Mouse (Mus musculus): ENCODE measurements around the gene Phf11b. TPM values are rescaled to one million over a fixed set of nuclear protein-coding genes. Genes with fewer than 3 reads are reported as not detected.
"Not testable (repeated sequence)": the region's sequence is repeated elsewhere in the genome, so short reads cannot be mapped to it uniquely, and the experiment has no call there.

Phf11b gene
- polyA plus RNA-seq, 1 experiment from 2014 or later: 0.32 TPM

DNA sequence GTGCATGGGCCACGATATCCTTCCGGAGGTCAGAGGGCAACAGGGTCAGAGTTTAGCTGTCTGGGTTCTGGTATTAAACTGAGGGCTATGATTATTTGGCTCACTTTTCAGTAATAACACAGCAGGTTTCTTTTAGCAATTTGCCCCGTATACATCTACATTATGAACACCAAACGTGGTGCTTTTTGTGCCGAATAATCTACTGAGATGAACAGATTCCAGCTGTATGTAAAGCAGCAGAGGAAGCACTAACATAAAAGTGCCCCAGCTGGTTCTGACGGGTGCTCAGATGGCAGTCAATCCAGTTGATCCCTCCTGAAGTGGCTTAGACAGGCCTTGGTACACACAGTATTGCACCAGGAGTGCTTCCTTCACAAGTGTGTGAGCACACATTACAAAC is 21.2 kb downstream of the Phf11b start:
- not testable (repeated sequence) for H3K27ac ChIP-seq (ENCODE audit: low read depth, low read length); H3K9me3 ChIP-seq (ENCODE audit: control insufficient read depth, low read length); H3K4me1 ChIP-seq (ENCODE audit: control insufficient read depth, insufficient read depth, low read length); H3K9ac ChIP-seq (ENCODE audit: low read length); H3K4me2 ChIP-seq (ENCODE audit: low read depth); H3K36me3 ChIP-seq (ENCODE audit: control insufficient read depth, insufficient read depth, low read length); H3K4me3 ChIP-seq (ENCODE audit: low read depth, low read length); H3K27me3 ChIP-seq (ENCODE audit: control insufficient read depth, insufficient read depth, low read length); ATAC-seq (ENCODE audit: insufficient read depth, low FRiP score, low TSS enrichment); DNase-seq (ENCODE audit: low spot score)
- 87% methylated on average over 6 of the region's 6 CpGs for WGBS

GRCm38 (mm10) chr14:59319036-59319435 is 22.1 kb downstream of the Phf11b start:
- 91% methylated on average over 3 of the region's 3 CpGs for WGBS
- H3K36me3 ChIP-seq (ENCODE audit: control insufficient read depth, insufficient read depth, low read length); DNase-seq (ENCODE audit: low spot score); H3K4me3 ChIP-seq (ENCODE audit: low read depth, low read length); H3K4me1 ChIP-seq (ENCODE audit: control insufficient read depth, insufficient read depth, low read length); H3K27me3 ChIP-seq (ENCODE audit: control insufficient read depth, insufficient read depth, low read length); H3K9ac ChIP-seq (ENCODE audit: low read length); H3K27ac ChIP-seq (ENCODE audit: low read depth, low read length); ATAC-seq (ENCODE audit: insufficient read depth, low FRiP score, low TSS enrichment); H3K4me2 ChIP-seq (ENCODE audit: low read depth); H3K9me3 ChIP-seq (ENCODE audit: control insufficient read depth, low read length): not testable (repeated sequence)

- H3K4me3 ChIP-seq (ENCODE audit: low read depth, low read length); H3K9me3 ChIP-seq (ENCODE audit: control insufficient read depth, low read length); H3K4me2 ChIP-seq (ENCODE audit: low read depth); H3K4me1 ChIP-seq (ENCODE audit: control insufficient read depth, insufficient read depth, low read length); DNase-seq (ENCODE audit: low spot score); H3K9ac ChIP-seq (ENCODE audit: low read length); H3K36me3 ChIP-seq (ENCODE audit: control insufficient read depth, insufficient read depth, low read length); H3K27ac ChIP-seq (ENCODE audit: low read depth, low read length); H3K27me3 ChIP-seq (ENCODE audit: control insufficient read depth, insufficient read depth, low read length); ATAC-seq (ENCODE audit: insufficient read depth, low FRiP score, low TSS enrichment): not testable (repeated sequence)
- WGBS: 74% methylated on average over 1 of the region's 1 CpGs
Measured at GRCm38 (mm10) chr14:59297391-59297790, 43.8 kb downstream of the Phf11b start, which contains the start of gene Phf11a. Phf11a (minus strand) TSS chr14:59297522.

DNA sequence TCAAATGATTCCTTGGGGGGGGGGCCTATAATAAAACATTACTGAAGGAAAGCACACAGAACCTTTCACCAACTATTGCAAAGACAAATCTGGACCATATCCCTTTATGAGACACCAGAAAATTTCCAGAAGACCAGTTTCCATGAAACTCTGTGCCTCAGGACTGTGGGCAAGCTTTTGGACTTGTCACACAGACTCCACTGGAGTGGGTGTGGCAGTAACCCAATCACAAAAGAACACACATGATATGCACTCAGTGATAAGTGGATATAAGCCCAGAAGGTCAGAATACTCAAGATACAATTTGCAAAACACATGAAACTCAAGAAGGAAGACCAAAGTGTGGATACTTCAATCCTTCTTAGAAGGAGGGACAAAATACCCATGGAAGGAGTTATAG is 49.4 kb downstream of the Phf11b start:
- not testable (repeated sequence) for ATAC-seq (ENCODE audit: insufficient read depth, low FRiP score, low TSS enrichment); DNase-seq (ENCODE audit: low spot score); H3K9ac ChIP-seq (ENCODE audit: low read length); H3K4me2 ChIP-seq (ENCODE audit: low read depth); H3K4me1 ChIP-seq (ENCODE audit: control insufficient read depth, insufficient read depth, low read length); H3K27me3 ChIP-seq (ENCODE audit: control insufficient read depth, insufficient read depth, low read length); H3K36me3 ChIP-seq (ENCODE audit: control insufficient read depth, insufficient read depth, low read length); H3K4me3 ChIP-seq (ENCODE audit: low read depth, low read length); H3K27ac ChIP-seq (ENCODE audit: low read depth, low read length); H3K9me3 ChIP-seq (ENCODE audit: control insufficient read depth, low read length)

GRCm38 (mm10) chr14:59274961-59275360 is 66.2 kb downstream of the Phf11b start:
- H3K4me2 ChIP-seq (ENCODE audit: low read depth); H3K4me1 ChIP-seq (ENCODE audit: control insufficient read depth, insufficient read depth, low read length); ATAC-seq (ENCODE audit: insufficient read depth, low FRiP score, low TSS enrichment); H3K27ac ChIP-seq (ENCODE audit: low read depth, low read length); H3K36me3 ChIP-seq (ENCODE audit: control insufficient read depth, insufficient read depth, low read length); H3K9me3 ChIP-seq (ENCODE audit: control insufficient read depth, low read length); H3K9ac ChIP-seq (ENCODE audit: low read length); DNase-seq (ENCODE audit: low spot score); H3K4me3 ChIP-seq (ENCODE audit: low read depth, low read length); H3K27me3 ChIP-seq (ENCODE audit: control insufficient read depth, insufficient read depth, low read length): not testable (repeated sequence)
- 85% methylated on average over 4 of the region's 4 CpGs for WGBS

Other genes starting within 250 kb of the Phf11b start
- not detected in 2 replicates for gene 1700129C05Rik, start 198.5 kb downstream of the Phf11b start, polyA plus RNA-seq (2014; fragmentation: Nextera tagmentation; extraction: Ambion mirVana)
- not detected in 2 replicates for gene Gm5142, start 162.6 kb downstream of the Phf11b start, polyA plus RNA-seq (2014; fragmentation: Nextera tagmentation; extraction: Ambion mirVana)
- gene Rcbtb1, start 140.1 kb downstream of the Phf11b start, polyA plus RNA-seq (2014; fragmentation: Nextera tagmentation; extraction: Ambion mirVana): 99.0 and 108 TPM in 2 replicates
- not detected in 2 replicates for gene Gm6904, start 81.1 kb downstream of the Phf11b start, polyA plus RNA-seq (2014; fragmentation: Nextera tagmentation; extraction: Ambion mirVana)
- not detected in 2 replicates for gene Phf11a, start 43.8 kb downstream of the Phf11b start, polyA plus RNA-seq (2014; fragmentation: Nextera tagmentation; extraction: Ambion mirVana)
- gene Phf11d, start 24.1 kb upstream of the Phf11b start, polyA plus RNA-seq (2014; fragmentation: Nextera tagmentation; extraction: Ambion mirVana): 0.24 and 0.28 TPM in 2 replicates
- gene Phf11c, start 54.0 kb upstream of the Phf11b start, polyA plus RNA-seq (2014; fragmentation: Nextera tagmentation; extraction: Ambion mirVana): 0.55 and 0.81 TPM in 2 replicates
- 10.3 and 12.9 TPM in 2 replicates for gene Setdb2, start 99.5 kb upstream of the Phf11b start, polyA plus RNA-seq (2014; fragmentation: Nextera tagmentation; extraction: Ambion mirVana)
- gene Cab39l, start 99.6 kb upstream of the Phf11b start, polyA plus RNA-seq (2014; fragmentation: Nextera tagmentation; extraction: Ambion mirVana): 38.5 and 41.5 TPM in 2 replicates

All from neural tube, embryonic 11.5 days (tissue).